Mouse (Mus musculus) mature B cell (primary cell): ENCODE results near the gene Slc6a6.

Experiments used
- in situ Hi-C: fragments of 300-500 bp; cut with MboI; formaldehyde crosslinking; loops from 2 replicates; pipeline ENCODE4 v1.14.3; 2019

The Slc6a6 gene

DNA sequence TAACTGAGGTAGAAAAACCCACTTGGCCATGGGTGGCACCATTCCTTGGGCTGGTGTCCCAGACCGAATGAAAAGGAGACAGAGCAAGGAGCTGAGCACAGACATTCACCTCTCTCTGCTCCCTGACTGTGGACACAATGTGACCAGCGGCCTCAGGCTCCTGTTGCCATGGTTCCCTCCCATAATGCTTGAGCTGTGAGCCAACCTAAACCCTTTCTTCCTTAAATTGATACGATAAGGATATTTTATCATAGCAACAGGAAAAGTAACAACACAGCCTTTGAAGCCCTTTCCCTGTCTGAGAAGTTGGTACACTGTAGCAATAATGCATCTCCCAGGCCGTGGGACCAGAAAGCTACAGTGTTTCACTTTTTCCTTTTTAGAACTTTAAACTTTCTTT lies 14.6 kb upstream of the Slc6a6 start:
- in situ Hi-C loops: no loop called here

DNA sequence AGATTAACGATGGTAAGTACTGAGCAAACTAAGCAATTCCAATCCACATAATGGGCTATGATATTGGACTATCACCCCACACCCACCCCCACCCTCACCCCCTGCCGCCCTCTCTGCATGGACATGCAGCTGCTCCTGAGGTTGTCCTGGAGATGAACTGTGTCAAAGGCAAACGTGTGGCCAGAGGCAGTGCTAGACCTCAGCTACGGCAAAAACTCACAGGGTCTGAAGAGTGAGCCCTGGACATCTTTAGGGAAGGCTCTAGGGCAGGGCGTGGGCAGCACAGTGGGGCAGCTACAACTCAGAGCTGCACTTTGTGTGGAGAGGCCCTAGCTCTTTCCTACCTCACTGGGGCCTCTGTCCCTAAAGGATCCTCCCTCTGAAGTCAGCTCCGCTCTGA lies 13.6 kb upstream of the Slc6a6 start:
- in situ Hi-C loops: no loop called here

GRCm38 (mm10) chr6:91674757-91675350 lies 9.0 kb upstream of the Slc6a6 start:
- in situ Hi-C loops: no loop called here

GRCm38 (mm10) chr6:91678506-91679094 lies 5.3 kb upstream of the Slc6a6 start:
- in situ Hi-C loops: no loop called here

DNA sequence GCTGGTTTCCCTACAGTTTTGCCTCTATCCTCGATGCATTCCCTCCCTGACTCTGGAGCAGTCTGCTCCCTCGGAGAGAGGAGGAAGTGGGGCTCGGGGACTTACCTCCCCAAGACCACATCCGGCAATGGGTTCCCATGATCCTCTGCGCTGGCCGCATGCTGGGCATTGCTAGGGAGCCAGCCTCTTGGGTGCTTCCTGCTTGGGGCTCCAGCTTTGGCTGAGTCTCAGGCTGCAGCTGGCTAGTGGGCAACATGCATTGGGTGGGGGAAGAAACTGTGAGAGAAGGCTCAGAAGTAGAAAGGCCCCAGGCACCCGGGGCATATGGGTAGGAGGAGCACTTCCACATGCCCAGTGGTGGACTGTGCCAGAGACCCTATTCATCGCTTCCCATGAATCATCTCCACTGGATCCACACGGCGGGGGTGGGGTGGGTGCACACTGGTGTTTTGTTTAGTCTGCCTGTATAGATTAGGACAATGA lies 4.7 kb upstream of the Slc6a6 start:
- in situ Hi-C loops: no loop called here

DNA sequence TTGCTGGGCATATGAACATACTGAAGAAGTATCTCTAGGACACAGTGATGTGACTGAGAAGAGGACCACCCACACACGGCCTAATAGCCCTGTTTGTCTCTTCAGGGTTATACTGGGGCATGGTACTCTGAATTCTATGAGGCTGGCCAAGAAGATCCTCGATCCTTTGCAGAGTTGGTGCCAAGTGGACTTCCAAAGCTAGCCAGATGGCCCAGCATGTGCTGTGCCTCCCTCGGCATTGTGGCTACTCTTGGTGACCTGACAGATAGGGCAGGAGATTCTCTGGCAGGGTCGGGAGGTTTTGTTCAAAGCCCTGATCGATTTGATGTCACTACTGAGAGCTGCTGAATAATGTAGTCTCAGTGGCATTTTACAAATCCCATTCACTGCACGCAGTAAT lies 4.1 kb upstream of the Slc6a6 start:
- in situ Hi-C loops: no loop called here

DNA sequence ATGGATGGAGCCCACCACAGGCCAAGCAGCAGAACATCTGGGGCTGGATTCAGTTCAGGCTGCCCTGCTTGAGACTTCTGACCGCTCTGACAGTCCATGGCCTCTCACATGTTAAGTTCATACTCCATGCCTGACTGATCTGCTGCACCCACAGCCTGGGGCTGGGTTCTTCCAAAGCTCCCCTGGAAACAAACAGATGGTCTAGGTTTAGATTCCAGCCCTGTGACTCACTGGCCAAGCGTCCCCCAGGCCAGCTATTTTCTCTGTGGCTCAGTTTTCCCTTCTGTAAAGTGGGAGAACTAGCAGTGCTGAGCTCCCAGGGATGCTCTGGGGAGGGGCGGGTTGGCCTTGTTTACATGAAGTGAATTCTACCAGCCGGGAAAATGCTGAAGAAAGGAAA lies 2.0 kb upstream of the Slc6a6 start:
- in situ Hi-C loops: no loop called here

- in situ Hi-C loops: no loop called here
These were observed 732 bp upstream of the Slc6a6 start for GRCm38 (mm10) chr6:91683121-91683520.

DNA sequence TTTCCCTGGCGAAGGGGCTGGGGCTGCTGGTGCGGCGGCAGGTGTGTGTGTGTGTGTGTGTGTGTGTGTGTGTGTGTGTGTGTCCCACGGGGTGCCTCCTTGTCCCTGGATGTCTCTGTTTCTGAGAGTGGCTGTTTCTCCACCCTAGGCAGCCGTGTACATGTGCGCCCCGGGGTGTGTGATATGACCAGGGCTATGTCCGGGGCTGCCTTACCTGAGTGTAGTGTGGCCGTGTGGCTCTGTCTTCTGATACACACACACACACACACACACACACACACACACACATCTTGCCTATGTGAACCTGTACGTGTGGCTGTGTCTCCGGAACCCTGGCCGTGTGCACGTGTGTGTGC lies 599 bp downstream of the Slc6a6 start:
- in situ Hi-C loops: no loop called here

DNA sequence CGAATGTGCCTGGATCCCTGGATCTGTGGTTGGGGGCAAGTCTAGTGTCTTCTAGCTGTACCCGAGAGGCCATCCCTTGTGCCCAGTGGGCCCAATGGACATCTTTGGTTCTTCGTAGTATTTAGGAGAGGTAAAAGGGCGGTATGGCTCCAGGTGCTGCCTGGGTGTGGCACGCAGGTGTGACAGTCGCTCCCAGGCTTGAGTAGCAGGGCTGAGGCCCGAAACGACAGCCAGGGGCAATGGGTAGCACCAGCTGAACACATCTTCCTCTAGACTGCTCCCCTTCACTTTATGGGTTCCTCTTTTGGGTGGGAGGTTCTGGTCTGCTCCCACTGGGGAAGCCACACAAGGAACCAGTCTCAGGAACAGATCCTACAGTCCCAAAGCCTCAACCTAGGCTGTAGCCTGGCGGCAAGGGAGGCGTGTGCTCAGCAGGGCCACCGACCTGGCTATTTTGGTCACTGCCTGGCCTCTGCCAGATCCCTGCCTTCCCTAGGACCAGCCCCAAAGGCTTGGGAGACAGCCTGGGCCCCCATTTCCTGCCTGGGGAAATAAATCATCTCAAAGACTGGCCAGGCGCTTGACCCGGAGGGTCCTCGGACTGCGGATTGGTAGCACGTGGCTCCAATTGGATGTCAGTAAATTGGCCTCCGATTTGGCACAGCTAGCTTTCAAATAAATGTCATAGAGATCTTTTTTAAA lies 1.1 kb downstream of the Slc6a6 start:
- in situ Hi-C loops: no loop called here

GRCm38 (mm10) chr6:91685533-91685883 lies 1.7 kb downstream of the Slc6a6 start:
- in situ Hi-C loops: no loop called here

- in situ Hi-C loops: no loop called here
These were observed 2.0 kb downstream of the Slc6a6 start for GRCm38 (mm10) chr6:91685896-91686295.

DNA sequence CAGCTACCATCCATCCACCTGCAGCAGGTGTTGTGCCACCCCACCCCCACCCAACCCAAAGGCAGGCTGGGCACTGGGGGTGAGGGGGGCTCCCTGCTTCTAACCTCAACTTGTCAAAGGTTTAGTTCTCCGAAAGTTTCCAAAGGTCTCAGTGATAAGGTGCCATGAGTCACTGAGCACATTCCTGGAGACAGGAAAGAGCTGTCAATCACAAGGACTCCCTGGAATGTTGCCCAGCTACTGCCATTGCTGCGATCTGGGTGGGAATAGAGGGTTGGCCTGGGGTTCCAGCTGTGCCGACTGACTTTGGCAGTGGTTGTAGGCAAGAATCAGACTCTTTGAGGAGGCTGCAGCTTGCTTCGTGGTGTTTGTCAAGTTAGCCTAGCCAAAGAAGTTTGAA lies 2.7 kb downstream of the Slc6a6 start:
- in situ Hi-C loops: no loop called here

DNA sequence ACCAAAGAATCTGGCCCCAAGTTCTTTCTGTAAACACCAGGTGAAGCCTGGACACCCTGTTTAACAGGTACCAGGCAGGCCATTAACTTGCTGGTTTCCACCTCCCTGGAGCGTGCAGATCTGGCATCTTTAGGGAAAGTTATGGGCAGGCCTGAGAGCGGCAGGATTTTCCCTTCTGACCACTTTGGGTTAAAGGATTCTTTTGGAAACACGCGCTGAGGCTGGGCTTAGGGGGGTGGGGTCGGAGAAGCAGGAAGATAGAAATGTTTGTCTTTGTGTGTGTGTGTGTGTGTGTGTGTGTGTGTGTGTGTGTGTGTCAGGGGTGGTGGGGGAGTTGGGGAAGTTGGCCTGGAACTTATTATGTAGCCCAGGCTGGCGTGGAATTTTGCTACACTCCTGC lies 4.2 kb downstream of the Slc6a6 start:
- in situ Hi-C loops: no loop called here

DNA sequence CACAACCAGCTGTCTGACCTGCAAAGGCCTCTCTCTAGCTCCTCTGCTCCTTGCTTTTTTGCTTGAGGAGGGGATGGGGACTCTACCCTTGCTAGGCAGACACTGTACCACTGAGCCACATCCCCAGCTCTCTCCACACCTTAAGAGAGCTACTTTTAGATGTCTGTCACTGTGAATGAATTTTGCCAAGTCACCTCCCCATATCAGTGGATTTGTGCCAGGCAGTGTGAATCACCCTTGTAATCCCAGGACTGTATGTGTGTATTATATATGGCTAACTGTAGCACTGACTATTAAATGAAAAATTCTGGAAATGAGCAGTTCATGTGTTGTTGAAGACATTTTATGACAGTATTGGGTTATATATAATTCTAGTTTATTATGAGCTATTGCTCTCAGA lies 5.4 kb downstream of the Slc6a6 start:
- in situ Hi-C loops: no loop called here

- in situ Hi-C loops: no loop called here
These were observed 6.4 kb downstream of the Slc6a6 start for GRCm38 (mm10) chr6:91690222-91690621.

- in situ Hi-C loops: no loop called here
These were observed 6.8 kb downstream of the Slc6a6 start for GRCm38 (mm10) chr6:91690646-91691045.

GRCm38 (mm10) chr6:91691576-91691975 lies 7.7 kb downstream of the Slc6a6 start:
- in situ Hi-C loops: no loop called here

- in situ Hi-C loops: no loop called here
These were observed 9.5 kb downstream of the Slc6a6 start for GRCm38 (mm10) chr6:91693301-91693886.

DNA sequence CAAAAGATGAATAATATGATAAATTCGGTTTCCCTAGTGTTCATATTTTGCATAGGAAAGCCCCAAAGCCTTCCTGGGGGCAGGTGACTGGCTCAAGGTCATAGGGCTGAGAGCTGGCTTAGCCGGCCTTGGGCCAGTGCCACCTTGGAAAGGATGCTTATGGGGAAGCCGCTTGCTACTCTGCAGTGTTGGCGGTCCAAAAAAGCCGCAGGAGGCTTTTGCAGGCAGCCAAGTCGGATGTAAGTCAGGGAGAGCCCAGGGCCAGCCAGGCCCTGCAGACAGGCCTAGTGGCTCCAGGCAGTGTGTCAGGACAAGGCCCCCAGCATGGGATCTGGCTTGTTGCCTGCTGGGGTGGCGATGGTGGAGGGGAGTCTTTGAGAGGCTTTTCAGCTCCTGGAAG lies 10.8 kb downstream of the Slc6a6 start:
- in situ Hi-C loops: no loop called here

DNA sequence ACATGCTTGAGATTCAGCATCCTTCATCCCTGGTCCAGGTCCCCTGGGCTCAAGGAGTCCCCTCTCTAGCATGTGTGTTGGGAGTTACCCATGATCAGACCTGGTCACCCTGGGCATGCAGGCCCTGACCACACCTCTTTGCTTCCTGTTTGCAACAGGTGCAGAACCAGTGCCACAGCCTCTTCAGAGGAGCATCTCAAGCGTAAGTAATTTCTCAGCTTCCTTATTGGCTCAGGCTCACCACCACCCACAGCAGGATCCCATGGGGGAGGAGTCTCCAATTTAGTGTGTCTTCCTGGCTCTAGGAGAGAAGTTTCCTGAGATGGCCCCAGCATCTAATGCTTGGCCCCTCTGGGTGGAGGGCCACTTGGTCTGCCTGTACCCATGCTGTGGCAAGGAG lies 15.0 kb downstream of the Slc6a6 start:
- in situ Hi-C loops: no loop called here

GRCm38 (mm10) chr6:91699482-91700200 lies 15.8 kb downstream of the Slc6a6 start:
- in situ Hi-C loops: no loop called here
